Mouse (Mus musculus): ENCODE data around the gene Gm8212. TPM values are rescaled to one million over a fixed set of nuclear protein-coding genes. Genes with fewer than 3 reads are reported as not detected.
"Not testable (repeated sequence)": the region's sequence is repeated elsewhere in the genome, so short reads cannot be mapped to it uniquely, and the experiment has no call there.

Gm8212 gene
- not detected in 2 replicates for polyA plus RNA-seq (2016; fragmentation: Nextera tagmentation; extraction: Ambion mirVana)

GRCm38 (mm10) chr14:44197361-44197760, at the start of gene Gm8212:
Gene Gm8212, plus strand, starts transcription at chr14:44197661.
- not testable (repeated sequence) for H3K4me3 ChIP-seq; H3K9ac ChIP-seq; H3K4me2 ChIP-seq (replicated peaks); H3K4me1 ChIP-seq; H3K27ac ChIP-seq; H3K36me3 ChIP-seq; H3K27me3 ChIP-seq; H3K9me3 ChIP-seq (replicated peaks); ATAC-seq (ENCODE audit: low FRiP score)
- WGBS = 97% methylated on average over 2 of the region's 3 CpGs

- not testable (repeated sequence) for H3K4me2 ChIP-seq (replicated peaks); H3K4me3 ChIP-seq; H3K9ac ChIP-seq; H3K36me3 ChIP-seq; H3K27ac ChIP-seq; H3K9me3 ChIP-seq (replicated peaks); ATAC-seq (ENCODE audit: low FRiP score); H3K4me1 ChIP-seq; H3K27me3 ChIP-seq
- WGBS = 88% methylated on average over 3 of the region's 3 CpGs
Measured at GRCm38 (mm10) chr14:44213154-44213553, 15.7 kb downstream of the Gm8212 start, which contains the start of gene 4930503E14Rik. Gene 4930503E14Rik, minus strand, starts transcription at chr14:44213254.

DNA sequence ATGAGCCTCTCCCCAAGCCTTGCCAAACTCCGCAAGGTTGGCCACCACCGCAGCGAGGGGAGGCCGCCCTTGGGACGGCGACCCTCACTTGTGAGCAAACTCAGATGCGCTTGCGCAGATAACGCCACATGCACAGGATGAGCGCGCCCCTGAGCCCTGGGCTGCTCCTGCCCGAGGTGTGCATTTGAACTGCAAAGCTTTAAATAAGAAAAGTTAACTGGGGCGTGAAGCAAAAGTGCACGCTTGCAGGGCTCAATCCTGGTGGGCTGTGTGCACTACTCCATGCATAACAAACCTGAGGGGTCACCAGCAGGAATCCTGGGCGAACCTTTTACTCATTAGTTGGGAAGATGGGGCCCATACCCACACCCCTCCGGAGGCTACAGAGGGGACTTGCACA, 50.6 kb downstream of the Gm8212 start:
- Histone ChIP-seq H3K27me3 (no peaks in the 10 kb centered on the region), H3K4me3 (no peak overlapping the region), H3K27ac (no peak overlapping the region), H3K4me2 (replicated peaks) (no peak overlapping the region), H3K4me1 (no peaks in the 10 kb centered on the region), H3K9me3 (replicated peaks) (0 out of 2 replicates have a peak, but pooled peaks cover 7% of the 10 kb centered on the region), H3K36me3 (no peaks in the 10 kb centered on the region), H3K9ac (no peak overlapping the region)
- no peak for ATAC-seq (ENCODE audit: low FRiP score)
- WGBS = 92% methylated on average over 16 of the region's 16 CpGs

Other genes with a start within 250 kb of the Gm8212 start
- not detected in 2 replicates for gene Ang5, start 240.6 kb upstream of the Gm8212 start, polyA plus RNA-seq (2016; fragmentation: Nextera tagmentation; extraction: Ambion mirVana)
- not detected in 2 replicates for gene Ang6, start 195.4 kb upstream of the Gm8212 start, polyA plus RNA-seq (2016; fragmentation: Nextera tagmentation; extraction: Ambion mirVana)
- not detected in 2 replicates for gene Ear2, start 95.0 kb upstream of the Gm8212 start, polyA plus RNA-seq (2016; fragmentation: Nextera tagmentation; extraction: Ambion mirVana)
- not detected in 2 replicates for gene Gm3327, start 73.8 kb upstream of the Gm8212 start, polyA plus RNA-seq (2016; fragmentation: Nextera tagmentation; extraction: Ambion mirVana)
- not detected in 2 replicates for gene 4930503E14Rik, start 15.6 kb downstream of the Gm8212 start, polyA plus RNA-seq (2016; fragmentation: Nextera tagmentation; extraction: Ambion mirVana)
- not detected in 2 replicates for gene Gm8220, start 87.9 kb downstream of the Gm8212 start, polyA plus RNA-seq (2016; fragmentation: Nextera tagmentation; extraction: Ambion mirVana)
- gene Gm5930, start 140.9 kb downstream of the Gm8212 start, polyA plus RNA-seq (2016; fragmentation: Nextera tagmentation; extraction: Ambion mirVana) = not detected in 2 replicates
- not detected in 2 replicates for gene Gm8229, start 167.7 kb downstream of the Gm8212 start, polyA plus RNA-seq (2016; fragmentation: Nextera tagmentation; extraction: Ambion mirVana)
- gene Gm3371, start 213.0 kb downstream of the Gm8212 start, polyA plus RNA-seq (2016; fragmentation: Nextera tagmentation; extraction: Ambion mirVana) = not detected in 2 replicates
- gene Gm8232, start 236.0 kb downstream of the Gm8212 start, polyA plus RNA-seq (2016; fragmentation: Nextera tagmentation; extraction: Ambion mirVana) = not detected in 2 replicates

Data from hindbrain, embryonic 12.5 days (tissue).